Mouse (Mus musculus) heart, postnatal 4 days (tissue): ENCODE measurements at regions not wholly inside any gene's neighbourhood (a gene's known extent, or its start where the extent isn't known, plus 50 kb on each side); places are given as distances from the start of the nearest gene placed in this dataset.
A peak's percentile ranks its signal among the peaks of the same experiment; 100 is the strongest.

Experiments used
- DNase-seq: peaks from one replicate; pipeline ENCODE4 v3.0.0; 2021

DNA sequence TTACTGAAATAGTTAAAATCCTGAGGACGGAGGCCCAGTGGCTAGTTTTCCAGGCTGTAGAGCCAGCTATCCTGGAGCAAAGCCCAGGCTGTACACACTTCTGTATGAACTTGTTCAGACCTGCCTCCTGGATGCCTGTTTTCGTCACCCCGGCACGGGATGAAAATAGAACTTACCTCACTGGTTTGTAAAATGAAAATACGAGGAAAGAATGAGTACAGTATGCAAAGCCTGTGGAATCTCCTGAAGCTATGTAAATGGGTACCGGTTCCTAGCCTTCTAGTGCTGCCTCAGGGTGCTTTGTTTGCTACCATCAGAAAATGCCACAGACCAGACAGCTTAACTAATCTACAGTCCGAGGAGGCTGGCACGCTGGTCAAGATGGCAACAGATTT lies 276.0 kb upstream of the Cdyl start:
- DNase-seq: peak; percentile 83

DNA sequence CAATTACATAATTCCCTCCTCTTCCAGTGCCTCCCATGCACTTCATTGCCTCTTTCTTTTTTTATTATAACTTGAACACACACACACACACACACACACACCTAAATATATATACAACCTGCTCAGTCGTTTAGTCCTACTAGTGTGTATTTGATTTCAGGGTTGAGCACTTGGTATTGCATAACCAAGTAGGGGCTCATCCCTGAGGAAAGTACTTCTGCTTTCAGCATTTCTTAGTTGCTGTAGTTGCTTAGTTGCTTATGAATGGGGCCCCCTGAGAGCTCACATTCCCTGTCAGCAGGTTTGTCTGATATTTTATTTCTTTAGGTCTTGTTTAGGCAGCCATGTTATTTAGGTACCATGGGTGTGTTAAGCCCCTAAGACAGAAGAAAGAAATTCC lies 271.3 kb upstream of the Cdyl start:
- no peak for DNase-seq

DNA sequence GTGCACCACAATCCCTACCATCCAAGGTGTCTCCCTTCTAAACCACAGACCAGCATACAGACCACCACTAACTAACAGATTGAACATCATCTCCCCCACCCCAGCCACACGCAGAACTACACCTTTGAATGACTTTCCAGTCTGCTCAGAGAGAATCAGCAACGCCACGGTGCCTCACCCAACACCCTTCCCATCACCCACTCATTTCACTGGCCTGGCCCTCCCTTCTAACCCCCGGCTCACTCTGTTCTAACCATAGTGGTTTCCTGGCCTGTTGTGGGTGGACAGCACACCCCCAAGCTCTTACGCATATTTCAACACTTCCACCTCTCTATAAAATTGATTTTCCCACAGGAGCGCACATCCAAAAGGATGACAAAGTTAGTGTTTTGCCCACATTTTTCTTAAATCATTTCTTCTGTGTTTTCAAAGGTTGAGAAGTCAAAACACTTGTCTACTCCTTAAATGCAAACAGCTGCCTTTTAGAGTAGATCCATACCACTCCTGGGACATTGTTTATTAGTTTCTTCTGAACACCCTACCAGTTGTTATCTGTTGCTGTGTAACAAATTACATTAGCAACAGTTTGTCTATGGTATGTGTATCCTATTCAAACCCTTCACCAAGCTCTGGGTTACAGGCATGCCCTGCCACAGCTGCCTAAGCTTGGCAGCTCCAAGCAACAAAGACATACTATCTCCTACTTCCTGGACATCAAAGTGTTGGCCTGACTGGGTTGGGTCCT lies 269.7 kb upstream of the Cdyl start:
- no peak for DNase-seq

DNA sequence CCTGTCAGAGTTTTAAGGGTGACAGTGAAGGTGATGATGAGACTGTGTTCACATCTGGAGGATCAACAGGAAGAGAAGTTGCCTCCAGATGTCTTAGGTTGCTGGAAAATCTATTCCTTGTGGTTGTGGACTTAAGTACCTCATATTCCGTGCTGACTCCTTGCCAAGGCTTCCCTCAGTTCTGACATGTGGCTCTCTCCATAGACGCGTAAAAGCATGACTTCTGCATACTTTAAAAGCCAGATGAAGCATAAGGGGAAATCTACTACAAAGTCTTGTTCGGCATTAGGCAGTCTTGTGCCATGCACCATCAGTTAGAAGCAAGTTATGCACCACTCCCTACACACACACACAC lies 269.1 kb upstream of the Cdyl start:
- no peak for DNase-seq

DNA sequence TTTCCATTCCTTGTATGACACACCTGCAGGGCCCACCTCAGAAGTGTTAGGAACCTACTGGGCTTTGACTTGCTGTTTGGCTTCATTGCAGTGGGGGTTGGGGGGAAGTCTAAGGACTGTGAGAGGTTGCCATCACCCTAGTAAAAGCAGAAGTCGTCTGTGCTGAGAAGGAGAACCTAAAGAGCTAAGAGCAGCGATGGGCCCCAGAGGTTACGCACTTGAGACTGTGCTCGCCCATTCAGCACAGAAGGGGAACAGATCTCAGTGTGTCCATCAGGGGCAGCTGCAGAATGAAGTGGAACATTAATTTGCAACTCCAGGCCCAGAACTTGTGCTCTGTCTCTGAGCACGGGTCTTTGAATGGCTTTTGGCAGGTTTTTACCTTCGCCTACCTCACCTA lies 267.5 kb upstream of the Cdyl start:
- no peak for DNase-seq

DNA sequence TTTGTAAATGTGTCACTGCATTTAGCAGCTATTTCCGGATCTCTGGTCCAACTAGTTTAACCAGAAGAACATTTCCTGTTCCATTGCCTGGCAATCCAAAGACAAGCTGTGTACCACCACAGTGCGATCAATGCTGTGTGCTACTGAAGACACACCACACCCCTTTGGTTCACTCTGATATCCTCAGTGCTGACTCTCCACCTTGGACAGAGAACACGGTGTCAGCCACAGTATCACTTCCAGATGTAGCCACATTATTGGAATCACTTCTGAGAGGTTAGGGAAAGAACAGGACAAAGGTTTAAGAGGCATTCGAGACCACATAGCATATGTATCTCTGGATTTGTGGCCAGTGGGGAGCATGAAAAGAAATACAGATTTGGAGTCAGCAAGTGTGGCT lies 264.4 kb upstream of the Cdyl start:
- DNase-seq: no peak

DNA sequence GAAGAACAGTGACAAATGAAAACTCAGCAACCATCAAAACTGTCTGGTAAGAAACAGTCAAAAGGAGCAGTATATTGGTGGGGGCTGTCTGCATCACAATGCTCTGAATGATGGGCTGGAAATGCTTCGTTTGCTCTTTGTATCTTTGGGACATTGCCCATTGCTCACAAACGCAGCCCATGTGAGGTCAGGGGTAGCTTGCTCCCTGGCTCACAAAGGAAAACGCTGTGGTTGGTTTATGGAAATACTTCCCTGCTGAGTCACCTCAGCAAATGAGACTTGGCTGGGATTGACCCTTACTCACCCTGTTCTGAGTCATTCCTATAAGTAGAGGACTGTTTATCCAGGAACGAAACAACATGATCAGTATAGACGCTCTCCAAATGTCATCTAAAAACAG lies 264.0 kb upstream of the Cdyl start:
- DNase-seq: peak; percentile 49

DNA sequence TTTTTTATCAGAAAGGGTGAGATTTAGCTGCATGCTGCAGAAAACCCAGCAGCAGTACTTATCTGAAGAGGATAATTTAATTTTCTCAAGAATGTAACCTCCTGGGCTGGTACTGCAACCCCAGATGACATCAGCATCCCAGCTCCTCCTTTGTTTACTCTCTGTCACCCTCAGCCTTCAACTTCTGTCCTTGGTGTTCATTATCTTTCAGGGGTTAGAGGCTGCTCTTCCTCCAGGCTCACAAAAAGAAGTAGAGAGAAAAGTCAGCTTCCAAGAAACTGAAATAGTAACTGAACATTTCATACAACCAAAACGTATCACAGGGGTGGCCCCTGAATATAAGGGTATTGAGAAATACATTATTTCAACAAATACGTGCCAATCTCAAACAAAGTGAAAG lies 262.5 kb upstream of the Cdyl start:
- DNase-seq: no peak

DNA sequence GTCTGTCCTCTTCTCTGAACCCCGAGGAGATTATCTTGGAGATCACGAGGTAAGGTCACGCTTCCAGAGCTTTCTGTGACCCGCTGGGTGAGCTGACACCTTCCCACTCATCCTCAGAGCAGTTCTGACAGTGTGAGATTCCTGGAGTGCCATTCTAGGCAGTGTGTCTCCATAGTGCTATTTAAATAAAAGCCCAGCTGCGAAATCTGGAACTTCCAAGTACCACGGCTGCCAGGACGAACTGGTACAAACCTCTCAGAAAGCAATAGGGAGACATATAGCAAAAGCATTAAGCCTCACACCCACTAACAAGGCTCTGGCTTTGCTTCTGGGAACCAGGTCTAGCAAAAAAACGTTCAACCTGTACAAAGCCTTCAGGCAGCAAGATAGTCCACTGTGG lies 261.4 kb upstream of the Cdyl start:
- no peak for DNase-seq

DNA sequence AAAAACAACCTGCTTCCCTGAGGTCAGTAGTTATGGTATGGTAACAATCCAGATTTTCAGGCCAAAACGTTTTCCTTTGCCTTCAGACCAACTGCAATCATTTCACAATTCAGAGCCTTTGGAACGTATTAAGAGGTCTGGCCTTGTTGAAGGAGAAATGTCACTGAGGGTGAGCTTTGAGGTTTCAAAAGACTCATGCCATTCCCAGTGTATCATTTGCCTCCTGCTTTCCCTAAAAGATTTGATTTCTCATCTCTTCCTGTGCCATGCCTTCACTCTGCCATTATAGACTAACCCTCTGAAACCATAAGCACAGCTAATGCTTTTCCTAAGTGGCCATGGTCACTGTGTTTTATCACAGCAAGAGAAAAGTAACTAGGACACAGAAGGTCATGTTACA lies 256.8 kb upstream of the Cdyl start:
- no peak for DNase-seq

DNA sequence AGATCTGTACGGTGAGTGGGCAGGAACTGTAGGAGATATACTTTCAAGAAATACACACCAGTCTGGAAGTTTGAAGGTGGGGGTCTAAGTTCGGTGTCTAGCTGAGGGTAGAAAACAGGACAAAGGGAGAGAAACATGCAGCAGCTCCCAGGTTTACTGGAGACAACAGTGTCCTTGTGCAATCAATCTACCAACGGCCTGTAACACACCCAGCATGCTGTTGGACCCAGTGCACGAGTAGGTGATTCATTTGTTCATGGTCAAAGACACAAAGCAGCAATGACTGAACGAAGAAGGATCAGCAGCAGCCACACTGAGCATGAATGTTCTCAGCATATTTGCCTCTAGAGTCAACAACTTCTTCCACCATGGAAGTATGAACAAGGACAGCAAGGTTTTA lies 255.2 kb upstream of the Cdyl start:
- no peak for DNase-seq

DNA sequence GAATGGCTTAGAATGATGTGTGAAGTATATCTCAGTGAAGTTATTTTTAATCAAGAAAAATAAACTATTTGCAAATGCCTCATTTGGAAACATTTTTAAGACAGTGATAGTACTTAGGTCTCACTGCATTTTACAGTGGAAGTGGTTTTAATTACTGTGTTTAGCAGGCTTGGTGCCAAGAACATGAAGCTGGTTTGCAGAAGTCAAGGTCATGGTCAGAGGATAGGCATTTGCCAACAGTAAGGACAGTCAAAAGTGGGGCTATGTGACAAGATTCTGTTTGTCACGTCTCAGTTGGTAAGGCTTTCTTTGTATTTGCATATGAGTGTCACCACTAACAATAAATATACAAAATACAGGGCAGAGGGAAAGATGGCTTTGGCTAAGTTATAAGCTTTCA lies 254.2 kb upstream of the Cdyl start:
- DNase-seq: no peak

DNA sequence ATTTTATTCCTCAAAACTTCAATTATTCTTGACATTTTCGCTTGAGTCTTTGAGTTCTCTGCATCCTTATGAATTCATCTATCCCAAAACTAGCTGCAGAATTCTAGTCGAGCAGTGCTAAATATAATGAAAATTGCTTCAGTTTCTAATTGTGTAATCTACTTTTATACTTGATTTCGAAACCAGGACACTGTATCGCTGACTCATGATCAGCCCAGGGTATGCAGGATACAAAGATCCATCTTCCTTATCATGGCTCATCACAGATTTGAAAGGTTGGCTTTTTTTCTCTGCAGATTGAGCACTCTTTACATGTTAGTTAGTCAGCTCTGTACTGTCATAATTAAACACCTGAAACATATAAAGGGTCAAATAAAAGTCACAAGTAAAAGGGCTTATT lies 242.1 kb upstream of the Cdyl start:
- no peak for DNase-seq

DNA sequence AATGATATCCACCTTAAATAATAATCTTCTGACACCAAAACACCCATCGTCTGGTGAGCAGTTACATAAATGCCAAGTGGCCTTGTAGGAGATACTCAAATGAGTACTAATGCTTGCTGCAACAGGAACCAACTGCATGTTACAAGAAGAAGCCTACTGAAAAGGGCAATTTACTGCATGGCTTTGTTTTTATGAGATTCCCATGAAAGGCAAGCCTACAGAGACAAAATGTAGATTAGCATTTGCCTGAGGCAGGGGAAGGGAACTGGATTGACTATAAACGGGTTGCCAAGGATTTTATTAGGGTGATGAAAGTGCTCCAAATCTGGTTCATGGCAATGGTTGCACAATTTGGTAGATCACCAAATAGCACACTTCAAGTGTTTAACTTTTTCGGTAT lies 239.6 kb upstream of the Cdyl start:
- DNase-seq: no peak

DNA sequence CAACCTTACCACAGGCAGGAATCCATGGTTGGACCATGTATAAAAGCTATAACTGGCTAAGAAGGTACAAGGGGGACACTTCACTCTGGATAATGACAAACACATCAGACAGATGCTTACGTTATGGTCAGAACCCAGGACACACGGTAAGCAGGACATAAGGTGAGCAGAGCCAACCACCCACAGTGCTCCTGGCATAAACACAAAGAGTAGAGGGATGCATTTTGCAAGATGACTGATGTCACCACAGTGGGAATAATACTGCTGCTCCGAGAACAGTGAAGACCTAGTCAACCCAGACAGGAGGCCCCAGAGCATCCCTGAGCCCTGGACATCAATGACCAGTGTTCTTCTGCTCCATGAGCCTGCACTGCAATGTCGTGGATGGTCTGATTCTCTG lies 233.6 kb upstream of the Cdyl start:
- no peak for DNase-seq

DNA sequence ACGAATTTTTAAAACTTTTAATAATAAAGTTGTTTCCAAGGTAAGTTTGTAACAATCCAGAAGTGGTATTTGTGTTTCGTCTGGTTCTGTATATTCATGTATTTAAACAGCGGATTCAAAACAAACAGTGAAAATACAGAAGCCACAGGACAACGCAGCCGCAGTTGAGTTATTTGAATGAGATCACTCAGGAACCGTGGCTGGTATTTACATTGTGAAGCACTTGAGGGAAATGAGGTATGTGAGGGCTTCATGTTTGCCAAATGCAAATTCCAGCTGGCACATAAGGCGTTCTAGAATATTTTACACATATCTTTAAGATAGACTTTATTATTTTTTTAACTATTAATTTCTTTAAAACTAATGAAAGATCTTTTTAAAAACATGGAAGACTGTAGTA lies 224.5 kb upstream of the Cdyl start:
- DNase-seq: no peak

DNA sequence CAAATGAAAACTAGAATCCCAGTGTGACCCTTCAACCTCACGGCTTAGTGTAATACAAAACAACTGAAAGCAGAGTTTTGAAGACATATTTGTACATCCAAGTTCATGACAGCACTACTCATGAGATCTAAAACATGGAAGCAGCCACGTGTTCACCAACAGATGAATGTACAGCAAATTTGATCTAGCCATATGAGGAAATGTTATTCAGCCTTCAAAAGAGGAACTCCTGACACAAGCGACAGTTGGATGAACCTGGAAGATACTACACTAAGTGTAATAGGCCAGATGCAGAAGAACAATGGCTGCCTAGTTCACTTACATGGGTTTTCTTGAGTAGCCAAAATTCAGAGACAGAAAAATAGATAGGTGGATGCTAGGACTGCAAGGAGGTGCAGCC lies 212.0 kb upstream of the Cdyl start:
- DNase-seq: no peak

DNA sequence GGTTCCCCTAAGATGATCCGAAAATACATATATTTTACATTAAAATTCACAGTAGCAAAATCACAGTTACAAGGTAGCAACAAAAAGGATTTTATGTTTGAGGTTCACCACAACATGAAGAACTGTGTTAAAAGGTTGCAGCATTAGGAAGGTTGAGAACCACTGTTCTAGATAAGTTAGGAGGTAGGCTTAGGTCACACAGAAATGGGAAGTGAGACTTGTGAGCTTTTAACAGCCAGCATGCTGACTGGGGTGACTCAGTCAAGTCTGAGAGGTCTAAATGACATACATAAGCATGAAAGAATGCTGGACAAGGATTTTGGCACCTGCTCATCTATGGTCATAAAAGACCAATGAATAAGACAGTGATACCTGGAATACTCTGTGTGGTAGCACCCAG lies 207.2 kb upstream of the Cdyl start:
- DNase-seq: no peak

DNA sequence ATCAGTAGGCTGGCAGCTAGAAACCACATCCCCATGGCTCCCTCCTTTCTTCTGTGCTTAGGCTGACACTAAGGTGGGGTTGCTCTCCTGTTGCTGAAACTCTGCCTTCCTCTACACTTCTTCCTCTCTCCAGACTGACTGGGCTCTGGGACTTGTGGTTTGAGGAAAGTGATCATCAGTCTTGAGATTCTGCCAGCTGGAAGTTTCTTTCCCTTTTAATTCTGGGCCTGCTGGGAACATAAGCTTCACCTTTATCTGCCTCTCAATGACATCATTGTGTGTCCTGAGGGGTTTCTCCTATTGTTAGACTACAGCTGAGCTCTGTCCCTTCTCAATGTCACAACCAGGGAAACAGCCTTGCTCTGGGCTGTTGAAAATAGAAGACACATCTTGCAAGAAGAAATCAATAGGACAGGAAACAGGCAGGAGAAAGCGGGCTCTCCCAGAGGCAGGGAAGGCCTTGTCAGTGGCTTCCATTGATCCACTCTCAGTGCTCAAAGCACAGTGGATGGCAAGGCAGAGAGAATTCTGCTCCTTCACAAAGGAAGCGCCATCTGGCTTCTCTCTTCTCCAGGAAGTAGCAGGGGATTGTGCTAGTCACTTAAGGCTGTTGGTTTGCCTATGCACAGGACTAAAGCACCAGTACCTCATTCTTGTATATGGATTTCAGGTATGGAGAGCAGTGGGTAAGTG lies 206.3 kb upstream of the Cdyl start:
- DNase-seq: peak; percentile 38

DNA sequence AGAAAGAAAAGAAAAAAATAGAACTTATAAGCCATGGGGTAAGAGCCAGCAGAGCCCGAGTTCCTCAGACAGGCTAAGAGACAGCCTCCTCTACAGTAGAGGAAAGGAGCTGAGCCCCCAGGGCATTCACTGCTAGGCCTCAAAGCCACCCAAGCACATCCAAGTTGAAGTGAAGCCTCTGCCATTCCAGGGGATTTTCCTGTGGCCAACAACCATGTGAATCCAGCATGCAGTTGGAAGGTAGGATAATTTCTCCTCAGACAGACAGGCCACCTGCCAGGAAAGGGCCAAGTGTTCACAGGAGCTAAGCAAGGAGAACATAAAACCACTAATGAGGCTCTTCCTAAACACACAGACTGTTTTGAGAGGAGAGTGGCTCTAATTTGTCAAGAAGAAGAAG lies 199.6 kb upstream of the Cdyl start:
- no peak for DNase-seq

DNA sequence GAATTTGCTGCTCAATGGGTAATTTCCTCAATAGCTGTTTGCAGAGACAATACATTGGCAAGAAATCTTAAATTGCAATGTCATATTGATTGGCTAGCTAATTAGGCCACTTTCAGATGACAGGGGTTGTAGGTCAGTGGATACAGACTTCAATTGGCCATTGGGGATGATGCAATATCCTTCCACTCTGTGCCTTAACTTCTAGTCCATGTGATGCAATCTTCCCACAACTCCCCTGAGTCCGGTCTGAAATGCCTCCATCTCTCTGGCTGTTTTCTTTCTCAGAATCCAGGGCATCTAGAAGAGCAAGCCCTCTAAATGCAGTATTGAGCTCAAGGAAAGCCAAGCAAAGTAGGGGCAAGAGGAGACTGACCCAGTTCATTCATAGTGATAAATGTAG lies 196.4 kb upstream of the Cdyl start:
- no peak for DNase-seq

DNA sequence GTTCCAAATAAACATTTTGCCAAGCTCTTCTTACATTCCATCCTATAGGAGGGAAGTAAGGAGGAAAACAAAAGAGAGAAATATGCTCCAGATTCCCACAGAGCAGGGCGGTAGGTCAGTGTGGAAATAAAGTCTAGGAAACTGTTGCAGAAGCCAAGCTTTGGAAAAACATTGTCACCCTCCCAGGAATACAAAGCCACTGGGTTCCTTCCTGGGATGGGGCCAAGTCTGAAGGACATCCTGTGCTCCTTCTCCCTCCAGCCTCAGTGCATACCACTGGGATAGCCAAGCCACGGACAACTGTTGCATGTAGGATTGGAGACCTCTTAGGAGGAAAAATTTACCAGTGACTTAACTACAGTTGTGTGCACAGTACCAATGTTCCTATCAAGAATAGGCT lies 195.8 kb upstream of the Cdyl start:
- peak; percentile 39 for DNase-seq

DNA sequence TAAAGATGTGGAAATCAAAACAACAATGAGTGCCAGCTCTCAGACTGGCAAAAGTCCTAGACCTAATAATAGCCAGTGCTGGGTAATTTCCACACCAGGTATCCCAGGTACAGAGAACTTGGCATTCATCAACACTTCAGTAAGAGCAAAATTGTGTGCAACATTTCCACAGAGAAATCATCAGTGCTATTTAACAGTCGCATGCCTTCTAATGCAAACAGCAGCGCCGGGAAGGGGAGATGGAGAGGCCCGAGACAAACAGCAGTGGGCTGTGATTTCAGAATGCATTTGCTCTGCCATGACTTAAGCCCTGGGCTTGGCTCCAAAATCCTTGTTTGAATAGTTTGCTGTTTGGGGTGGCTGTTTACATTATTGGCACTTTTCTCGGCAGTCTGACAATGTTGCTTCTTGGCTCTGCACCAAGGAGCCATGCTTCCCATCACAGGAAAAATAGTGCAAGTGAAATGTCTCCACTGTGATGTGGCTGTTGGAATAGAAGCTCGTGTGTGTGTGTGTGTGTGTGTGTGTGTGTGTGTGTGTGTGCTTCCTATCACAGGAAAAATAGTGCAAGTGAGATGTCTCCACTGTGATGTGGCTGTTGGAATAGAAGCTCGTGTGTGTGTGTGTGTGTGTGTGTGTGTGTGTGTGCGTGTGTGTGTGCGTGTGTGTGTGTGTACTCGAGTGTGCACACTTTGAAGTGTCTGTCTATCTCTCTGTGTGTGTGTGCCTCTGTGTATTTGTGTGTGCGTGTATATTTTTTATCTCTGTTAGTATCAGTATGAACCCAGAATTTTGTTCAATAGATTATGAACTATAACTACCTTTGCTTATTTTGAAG lies 190.1 kb upstream of the Cdyl start:
- DNase-seq: peak; percentile 61

DNA sequence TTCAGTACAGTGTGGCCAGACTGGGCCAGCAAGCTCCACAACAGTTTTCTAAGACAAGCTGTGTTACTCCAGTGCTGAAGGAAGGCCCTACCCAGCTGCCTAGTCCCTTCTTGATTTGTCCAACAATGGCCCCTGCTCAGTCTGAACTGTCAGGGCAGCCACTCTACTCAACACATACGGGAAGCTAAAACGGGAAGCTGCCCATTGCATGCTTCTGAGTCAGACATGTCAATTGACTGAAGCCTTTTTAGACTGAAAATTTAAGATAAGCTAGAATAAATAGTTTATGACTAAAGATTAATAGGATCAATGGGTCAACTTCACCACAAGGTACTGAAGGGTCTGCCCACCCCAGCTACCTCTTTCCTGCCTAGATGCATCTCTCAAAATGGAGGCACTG lies 181.4 kb upstream of the Cdyl start:
- no peak for DNase-seq
